Mouse (Mus musculus): ENCODE results near the gene Nedd4. TPM values are rescaled to one million over a fixed set of nuclear protein-coding genes. Genes with fewer than 3 reads are reported as not detected.
"Not testable (repeated sequence)": the region's sequence is repeated elsewhere in the genome, so short reads cannot be mapped to it uniquely, and the experiment has no call there.

The Nedd4 gene
- total RNA-seq (2021), result 100 to 1,000 TPM; 338 to 346 TPM

DNA sequence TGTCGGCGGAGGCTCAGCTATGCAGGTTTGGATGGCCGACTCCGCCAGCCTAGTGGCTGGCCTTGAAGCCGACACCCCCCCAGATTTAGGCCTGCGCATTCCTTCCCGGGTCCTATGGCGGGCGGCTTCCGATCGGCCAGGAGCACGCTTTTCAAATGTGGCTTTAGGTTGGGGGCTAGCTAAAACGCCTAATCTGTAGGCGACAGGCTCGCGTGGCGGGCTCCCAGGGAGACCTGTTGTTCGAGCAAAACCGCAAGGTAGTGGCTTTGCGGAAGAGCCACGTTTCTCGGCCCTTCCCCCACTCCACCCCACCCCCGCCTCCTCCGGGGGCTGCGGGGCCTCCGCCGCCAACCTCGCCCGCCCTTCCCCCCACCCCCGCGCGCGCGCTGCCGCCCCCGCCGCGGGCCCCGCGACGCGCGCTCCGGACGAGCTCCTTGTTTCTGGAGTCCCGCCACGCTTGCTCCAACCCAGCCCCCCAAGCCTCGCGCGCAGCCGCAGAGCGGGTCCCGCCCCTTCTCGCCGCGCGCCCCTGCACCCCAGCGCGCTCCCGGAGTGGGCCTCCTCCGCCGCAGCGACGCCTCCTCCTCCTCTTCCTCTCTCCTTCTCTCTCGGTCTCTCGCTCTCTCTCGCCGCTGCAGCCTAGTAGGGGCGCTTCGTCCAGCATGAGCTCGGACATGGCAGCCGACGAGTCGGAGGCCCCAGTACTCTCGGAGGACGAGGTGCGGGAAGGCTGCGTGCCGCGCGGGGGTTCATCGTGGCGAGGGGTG is at the start of gene Nedd4:
Gene Nedd4, plus strand, starts transcription at position 452 of the 767 bp plus-strand sequence.
- intact Hi-C loops (cut with DNase I), result no loop called here

DNA sequence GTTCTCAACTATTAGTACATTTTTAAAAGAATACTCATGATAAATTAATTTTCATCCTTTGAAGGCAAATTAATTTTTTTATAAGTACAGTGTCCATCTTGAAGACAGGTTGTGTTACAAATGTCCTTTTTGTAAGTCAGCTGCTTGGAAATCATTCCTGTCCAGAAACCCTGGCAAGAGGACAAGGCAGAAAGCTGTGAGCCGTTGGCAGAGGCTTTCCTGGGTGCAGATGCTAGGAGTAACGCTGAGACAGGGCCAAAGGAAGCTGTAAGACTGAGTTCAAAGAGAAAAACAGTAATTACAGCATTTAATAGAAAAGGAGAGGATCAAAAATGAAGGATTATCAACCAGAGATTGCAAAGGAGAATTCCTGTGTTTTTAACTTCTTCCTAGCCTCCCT is 48.3 kb upstream of the Nedd4 start:
- DNase-seq (ENCODE audit: extremely low spot score in 1 of 2, low spot score in 2 of 2), result no peak
- intact Hi-C loops (cut with DNase I), result no loop called here

More for the DNA sequence above, at the start of gene Nedd4:
- peak; percentile 92 to 98 for DNase-seq (ENCODE audit: extremely low spot score in 1 of 2, low spot score in 2 of 2)

DNA sequence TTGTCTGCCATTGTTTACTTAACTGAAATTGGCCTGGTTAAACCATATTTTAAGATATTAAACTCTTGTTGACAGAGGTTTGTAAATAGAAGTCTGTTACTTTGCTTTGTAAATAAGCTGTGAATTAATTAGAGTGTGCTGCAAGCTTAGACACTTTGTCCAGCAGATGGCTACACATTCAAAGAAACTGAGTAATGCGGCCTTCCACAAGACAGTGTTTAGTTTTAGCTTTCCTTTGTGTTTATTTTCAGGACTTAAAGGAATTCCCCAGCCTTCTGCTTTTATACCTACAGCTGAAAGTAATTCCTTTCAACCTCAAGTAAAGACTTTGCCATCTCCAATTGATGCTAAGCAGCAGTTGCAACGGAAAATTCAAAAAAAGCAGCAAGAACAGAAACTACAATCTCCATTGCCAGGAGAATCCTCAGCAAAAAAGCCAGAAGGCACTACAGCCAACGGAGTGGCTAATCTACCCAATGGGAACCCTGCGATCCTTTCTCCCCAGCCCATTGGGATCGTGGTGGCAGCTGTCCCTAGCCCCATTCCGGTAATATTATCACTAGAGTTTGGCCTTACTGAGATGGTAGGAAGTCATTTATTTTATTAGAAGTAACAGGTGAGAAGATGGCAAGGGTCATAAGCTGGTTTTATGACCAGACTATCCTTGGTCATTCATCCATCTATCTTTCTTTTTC is 47.2 kb upstream of the Nedd4 start:
- no peak for DNase-seq (ENCODE audit: extremely low spot score in 1 of 2, low spot score in 2 of 2)
- intact Hi-C loops (cut with DNase I), result no loop called here

DNA sequence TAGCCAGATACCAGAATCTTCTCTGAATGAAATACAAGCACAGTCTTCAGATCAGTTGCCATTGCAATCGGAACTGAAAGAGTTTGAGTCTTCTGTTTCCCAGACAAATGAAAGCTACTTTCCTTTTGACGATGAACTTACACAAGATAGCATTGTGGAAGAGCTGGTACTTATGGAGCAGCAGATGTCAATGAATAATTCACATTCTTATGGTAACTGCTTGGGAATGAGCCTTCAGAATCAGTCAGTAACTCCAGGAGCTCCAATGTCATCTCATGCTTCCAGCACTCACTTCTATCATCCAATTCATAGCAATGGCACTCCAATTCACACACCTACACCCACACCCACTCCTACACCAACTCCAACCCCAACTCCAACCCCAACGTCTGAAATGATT is 44.1 kb upstream of the Nedd4 start:
- no peak for DNase-seq (ENCODE audit: extremely low spot score in 1 of 2, low spot score in 2 of 2)
- intact Hi-C loops (cut with DNase I), result no loop called here

DNA sequence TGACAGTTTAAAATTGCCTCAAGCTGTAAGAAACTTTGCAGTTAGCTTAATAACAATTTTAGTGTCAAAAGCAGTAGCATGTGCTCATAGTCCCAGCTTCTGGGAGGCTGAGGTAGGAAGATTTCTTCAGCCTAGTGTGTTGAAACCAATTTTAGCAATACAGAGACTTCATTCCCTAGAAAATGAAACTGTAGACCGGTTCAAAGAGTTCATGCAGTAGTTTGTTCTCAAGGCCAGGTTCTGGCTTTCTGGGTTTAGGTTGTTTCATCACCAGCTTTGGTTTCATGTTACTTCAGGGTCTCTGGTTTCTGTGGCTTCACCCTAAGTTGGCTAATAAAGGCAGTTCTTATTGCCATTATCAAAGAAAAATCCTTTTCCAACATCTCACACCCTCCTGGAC is 38.5 kb upstream of the Nedd4 start:
- intact Hi-C loops (cut with DNase I), result no loop called here

DNA sequence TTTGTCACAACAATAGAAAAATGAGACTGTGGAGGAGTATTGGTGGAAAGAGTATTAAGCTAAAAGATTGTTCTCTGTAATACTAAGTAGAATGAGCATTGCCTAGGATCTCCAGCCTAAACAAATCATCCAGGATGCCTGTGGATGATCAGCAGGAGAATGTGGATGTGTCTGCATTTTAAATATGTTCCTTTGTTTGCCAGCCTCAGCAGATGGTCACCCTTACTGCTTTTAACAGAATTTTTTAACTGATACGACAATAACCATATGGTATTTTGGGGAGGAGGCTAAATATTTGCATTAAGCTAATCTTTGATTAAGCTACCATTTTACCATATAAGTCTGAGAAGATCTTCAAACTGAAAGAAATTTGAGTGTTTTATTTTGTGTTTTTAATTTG is 34.5 kb upstream of the Nedd4 start:
- intact Hi-C loops (cut with DNase I), result no loop called here
- DNase-seq (ENCODE audit: extremely low spot score in 1 of 2, low spot score in 2 of 2), result no peak

More for the DNA sequence above, 38.5 kb upstream of the Nedd4 start:
- DNase-seq (ENCODE audit: extremely low spot score in 1 of 2, low spot score in 2 of 2), result no peak

DNA sequence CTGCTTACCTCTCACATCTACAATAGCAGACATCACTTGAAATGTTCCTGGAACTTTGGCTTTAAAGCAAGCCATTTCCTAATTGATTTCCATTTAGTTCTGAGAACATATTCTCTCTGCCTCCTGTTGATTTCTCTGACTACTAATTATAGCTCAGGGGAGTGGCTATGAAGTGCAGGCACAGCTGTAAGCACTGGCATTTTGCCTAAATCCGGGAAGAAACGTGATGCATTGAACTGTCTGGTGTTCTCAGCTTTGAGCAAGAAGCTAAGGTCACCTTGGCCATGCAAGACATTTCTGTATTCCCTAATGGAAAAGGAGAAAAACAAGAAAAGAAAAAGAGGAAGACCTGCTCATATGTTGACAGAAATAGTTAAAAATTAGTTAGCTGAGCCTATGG is 33.6 kb upstream of the Nedd4 start:
- intact Hi-C loops (cut with DNase I), result no loop called here
- peak; percentile 31 to 59 for DNase-seq (ENCODE audit: extremely low spot score in 1 of 2, low spot score in 2 of 2)

DNA sequence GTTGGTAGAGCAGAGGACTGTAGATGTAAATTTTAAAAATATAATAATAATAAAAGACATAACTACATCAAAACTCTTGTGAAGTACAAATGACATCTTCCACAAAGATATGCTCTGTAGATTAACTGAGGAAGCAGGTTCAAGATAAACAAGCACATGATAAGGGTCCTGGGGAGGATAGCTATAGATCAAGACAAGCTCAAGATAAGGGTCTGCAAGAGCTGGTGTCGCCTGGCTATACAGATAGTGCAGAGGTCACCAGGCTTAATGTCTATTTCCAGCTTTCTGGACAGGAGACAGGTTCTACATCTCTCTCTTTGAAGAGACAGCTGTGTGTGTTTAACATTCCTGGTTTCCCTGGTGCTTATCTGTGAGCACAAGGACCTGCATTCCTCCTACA is 29.9 kb upstream of the Nedd4 start:
- no peak for DNase-seq (ENCODE audit: extremely low spot score in 1 of 2, low spot score in 2 of 2)
- intact Hi-C loops (cut with DNase I), result no loop called here

DNA sequence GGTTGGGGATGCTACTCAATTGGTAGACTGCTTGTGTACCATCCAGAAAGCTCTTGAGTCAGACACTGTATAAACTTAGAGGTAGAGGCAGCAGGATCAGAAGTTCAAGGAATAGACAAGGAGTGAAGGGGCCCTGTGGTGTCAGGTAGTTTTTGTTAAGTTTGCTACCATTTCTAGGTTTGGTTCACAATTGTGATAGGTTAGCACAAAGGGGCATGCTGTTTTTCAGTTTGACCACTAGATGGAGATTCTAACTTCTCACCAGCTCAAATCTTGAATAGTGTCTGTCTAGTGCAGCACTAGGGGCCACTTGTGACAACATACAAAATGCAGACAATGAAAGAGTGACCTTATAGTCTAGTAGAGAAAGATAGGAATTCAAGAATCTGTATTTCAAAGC is 27.0 kb upstream of the Nedd4 start:
- intact Hi-C loops (cut with DNase I), result loop anchor here (2.0 kb wide), 1 partner anchor 40 kb away; no protein-coding TSS in a partner anchor
- no peak for DNase-seq (ENCODE audit: extremely low spot score in 1 of 2, low spot score in 2 of 2)

DNA sequence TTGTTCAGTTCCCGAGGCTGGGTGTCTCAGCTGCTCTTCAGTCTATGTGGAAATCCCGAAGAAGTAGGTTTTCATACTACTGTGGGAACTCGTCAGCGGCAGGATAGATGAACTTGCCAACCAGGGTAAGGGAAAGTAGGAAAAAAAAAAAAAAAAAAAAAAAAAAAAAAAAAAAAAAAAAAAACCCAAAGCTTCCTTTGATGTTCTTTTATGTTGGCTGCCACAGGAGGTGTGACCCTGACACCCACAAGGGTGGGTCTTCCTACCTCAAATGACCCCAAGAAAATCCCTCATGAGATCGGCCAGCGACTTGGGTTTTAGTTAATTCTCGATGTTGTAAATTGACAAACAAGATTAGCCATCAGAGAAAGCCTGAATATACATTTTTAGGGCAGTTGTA is 25.6 kb upstream of the Nedd4 start:
- DNase-seq (ENCODE audit: extremely low spot score in 1 of 2, low spot score in 2 of 2), result no peak
- intact Hi-C loops (cut with DNase I), result no loop called here

DNA sequence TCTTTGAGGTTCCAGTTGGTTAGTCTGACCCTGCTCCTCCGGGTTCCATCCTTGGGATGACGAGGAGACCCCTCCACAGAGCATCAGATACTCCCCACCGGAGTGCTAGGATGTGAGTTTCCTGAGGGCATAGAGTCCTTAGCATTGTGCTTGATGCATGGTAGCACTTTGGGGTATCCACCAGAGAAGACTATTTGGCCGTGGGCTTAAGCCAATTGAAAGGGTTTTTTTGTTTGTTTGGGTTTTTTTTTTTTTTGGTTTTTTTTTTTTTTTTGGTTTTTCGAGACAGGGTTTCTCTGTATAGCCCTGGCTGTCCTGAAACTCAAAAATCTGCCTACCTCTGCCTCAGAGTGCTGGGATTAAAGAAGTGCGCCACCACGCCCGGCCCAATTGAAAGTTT is 24.9 kb upstream of the Nedd4 start:
- DNase-seq (ENCODE audit: extremely low spot score in 1 of 2, low spot score in 2 of 2), result no peak
- intact Hi-C loops (cut with DNase I), result no loop called here

DNA sequence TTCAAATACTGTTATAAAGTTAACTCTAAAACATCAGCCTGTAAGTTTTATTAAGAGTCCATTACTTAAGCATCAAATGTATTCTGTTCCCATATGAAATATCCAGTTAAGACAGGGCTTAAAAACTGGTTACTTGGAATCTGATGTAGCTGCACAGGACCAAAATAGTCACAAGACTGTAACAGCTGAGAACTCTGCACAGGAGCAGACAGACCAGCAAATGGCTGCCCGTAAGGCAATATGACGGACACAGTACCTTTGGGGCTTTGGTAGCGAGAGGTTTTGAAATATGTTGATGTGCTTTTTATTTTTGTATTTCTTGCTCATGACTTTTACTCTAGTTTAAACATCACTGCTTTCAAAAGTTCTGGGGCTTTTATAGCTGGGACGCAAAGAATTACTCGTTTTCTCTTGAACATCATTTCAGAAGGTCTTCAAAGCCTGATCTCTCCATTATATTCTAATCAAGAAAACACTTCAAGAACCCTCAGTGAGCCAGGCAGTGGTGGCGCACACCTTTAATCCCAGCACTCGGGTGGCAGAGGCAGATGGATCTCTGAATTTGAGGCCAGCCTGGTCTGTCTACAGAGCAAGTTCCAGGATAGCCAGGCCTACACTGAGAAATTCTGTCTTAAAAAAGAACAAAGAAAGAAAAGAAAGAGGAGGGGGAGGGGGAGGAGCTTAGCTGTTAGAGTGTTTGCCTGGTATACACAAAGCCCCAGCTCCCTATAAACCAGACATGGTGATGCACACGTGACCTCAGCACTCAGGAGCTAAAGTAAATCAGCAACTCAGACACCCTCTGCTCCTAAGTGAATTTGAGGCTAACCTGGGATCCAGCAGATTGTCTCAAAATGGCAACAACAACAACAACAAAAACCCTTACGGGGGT is 22.9 kb upstream of the Nedd4 start:
- intact Hi-C loops (cut with DNase I), result no loop called here

DNA sequence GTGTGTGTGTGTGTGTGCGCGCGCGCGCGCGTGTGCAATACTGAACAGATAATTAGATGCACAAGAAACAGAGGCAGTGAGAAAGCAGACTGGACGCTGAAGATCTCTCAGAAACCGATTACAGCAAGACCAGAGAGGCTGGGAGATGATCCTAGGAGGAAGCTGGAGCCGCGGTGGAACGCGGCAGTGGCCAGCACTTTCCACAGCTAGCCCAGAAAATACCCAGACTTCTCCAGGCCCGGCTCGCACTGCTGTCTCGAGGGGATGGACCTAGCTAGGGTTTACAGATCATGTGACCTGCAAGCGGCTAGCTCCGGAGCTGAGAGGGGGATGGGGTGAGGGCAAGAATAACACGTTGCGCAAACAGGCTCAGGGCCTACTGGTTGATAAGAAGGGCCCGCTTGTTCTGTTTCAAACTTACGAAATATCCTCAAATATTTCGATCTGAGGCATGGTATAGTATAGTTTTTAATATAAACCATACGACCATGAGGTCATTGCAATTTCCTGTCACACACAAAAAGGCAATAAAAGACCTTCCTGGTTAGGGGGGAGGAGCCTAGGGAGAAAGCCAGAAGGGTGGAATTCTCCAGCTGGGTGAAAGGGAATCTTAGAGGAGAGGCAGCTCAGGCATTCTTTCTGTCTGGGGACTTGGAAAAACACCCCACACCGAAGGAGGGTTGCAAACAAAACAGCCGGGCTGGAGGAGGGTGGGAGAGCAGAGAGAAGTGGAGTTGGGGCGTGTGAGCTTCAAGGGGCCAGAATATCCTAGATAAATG is 22.1 kb upstream of the Nedd4 start:
- intact Hi-C loops (cut with DNase I), result no loop called here
- DNase-seq (ENCODE audit: extremely low spot score in 1 of 2, low spot score in 2 of 2), result peak; percentile 56 to 90

More for the DNA sequence above, 22.9 kb upstream of the Nedd4 start:
- DNase-seq (ENCODE audit: extremely low spot score in 1 of 2, low spot score in 2 of 2), result no peak

DNA sequence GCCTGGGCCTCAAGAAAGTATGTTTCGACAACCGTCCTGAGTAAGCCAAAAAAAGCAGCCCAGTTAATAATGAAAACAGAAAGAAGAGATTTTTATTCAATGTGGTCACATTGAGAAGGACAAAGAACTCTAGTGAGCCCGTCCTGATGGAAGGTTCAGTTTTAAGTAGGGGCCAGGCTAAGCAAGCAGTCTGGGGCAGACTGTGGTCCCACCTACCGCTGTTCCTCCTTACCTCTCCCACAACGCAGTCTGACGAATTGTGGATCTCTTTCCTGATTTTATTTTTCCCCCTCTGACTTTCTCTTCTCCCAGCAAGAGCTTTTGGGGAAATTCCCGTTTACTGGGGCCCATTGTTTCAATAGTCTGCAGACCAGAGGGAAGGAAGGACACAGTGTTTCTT is 21.5 kb upstream of the Nedd4 start:
- intact Hi-C loops (cut with DNase I), result no loop called here

DNA sequence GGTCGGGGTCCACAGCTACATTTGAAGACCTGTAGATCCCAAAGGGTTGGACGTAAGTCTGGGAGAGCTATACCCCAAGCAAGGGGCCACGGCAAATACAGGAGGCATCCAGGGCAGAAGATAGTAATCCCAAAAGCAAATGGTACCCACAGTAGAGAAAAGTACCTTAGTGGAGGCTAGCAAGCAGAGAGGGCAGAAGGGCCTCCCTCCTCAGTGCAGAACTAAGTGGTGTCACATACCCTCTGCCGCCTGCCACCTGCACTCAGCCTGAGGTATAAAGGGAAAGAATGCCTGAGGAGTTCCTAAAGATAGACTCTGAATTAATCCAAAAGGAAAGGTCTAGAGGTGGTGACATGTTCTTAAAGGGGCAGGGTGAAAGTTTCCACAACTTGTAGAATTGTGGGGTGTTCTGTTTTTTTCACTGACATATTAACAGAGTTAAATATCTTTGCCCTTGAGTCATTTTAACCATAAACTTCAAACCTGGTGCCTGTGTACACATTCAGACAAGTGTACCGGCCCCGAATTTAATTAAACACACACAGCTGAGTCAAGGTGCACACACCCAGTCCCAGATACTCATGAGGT is 21.0 kb upstream of the Nedd4 start:
- DNase-seq (ENCODE audit: extremely low spot score in 1 of 2, low spot score in 2 of 2), result no peak
- intact Hi-C loops (cut with DNase I), result no loop called here

More for the DNA sequence above, 21.5 kb upstream of the Nedd4 start:
- no peak for DNase-seq (ENCODE audit: extremely low spot score in 1 of 2, low spot score in 2 of 2)

DNA sequence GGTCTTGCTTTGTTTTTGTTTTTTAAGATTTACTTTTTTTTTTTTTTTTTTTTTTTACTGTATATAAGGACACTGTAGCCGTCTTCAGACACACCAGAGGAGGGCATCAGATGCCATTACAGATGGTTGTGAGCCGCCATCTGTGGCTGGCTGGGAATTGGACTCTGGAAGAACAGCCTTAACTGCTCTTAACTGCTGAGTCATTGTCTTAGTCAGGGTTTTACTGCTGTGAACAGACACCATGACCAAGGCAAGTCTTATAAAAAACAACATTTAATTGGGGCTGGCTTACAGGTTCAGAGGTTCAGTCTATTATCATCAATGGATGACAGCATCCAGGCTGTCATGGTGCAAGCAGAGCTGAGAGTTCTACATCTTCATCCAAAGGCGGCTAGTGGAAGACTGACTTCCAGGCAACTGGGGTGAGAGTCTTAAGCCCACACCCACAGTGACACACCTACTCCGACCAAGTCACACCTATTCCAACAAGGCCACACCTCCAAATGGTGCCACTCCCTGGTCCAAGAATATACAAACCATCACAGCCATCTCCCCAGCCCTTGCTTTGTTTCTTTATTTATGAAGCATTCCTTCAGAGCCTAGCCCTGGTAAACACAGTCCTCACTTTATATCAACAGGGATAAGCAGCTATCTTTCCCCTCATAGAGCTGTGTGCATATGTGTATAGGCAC is 19.2 kb upstream of the Nedd4 start:
- intact Hi-C loops (cut with DNase I); DNase-seq (ENCODE audit: extremely low spot score in 1 of 2, low spot score in 2 of 2): not testable (repeated sequence)

DNA sequence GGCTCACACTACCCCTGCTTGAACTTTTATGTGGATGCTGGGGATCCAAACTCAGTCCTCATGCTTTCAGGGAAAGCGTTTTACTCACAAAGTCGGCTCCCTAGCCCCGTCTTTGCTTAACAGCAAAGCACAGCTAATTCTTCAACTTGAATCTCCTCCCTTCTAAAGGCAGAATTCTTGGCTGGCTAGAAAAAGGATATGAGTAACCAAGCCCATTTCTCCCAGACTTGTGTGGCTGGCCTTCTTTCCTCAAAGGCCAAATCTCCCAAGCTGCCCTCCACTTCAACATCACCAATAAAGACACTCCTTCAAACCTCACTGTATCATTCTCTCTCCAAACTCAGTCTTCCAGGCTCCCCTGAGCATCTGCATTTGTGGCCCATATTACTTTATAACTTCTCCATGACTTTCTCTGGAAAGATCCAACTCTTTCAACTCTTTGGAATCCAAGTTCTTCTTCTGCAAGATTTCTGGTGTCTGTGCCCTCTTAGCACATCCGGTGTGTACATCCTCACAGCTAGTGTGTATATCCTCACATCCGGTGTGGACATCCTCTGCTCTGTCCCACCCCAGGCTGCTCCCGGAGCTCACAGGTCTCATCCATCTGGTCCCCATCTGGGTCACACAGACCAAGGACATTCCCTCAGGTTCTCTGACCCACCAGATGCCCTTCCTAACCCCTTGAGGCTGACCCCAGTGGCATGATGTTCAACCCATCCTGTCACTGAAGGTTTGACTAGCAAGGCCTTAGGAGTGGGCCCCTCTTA is 18.3 kb upstream of the Nedd4 start:
- intact Hi-C loops (cut with DNase I), result no loop called here
- no peak for DNase-seq (ENCODE audit: extremely low spot score in 1 of 2, low spot score in 2 of 2)

All from left cerebral cortex, postnatal 10 days (tissue).